Mouse (Mus musculus) lung, postnatal 0 days (tissue): Measurements from ENCODE around the gene Triap1.

Experiments used
- CTCF ChIP-seq: IDR thresholded peaks from 2 replicates; pipeline ENCODE4 v1.5.1; 2016; ENCODE audit warnings: antibody characterized with exemption, mild to moderate bottlenecking
- EP300 ChIP-seq: IDR thresholded peaks from 2 replicates; pipeline ENCODE4 v1.6.1; 2016; ENCODE audit warnings: antibody characterized with exemption, mild to moderate bottlenecking, control low read depth

GRCm38 (mm10) chr5:115316968-115317644 lies 23.9 kb upstream of the Triap1 start:
- no peak for TF ChIP-seq CTCF
- TF ChIP-seq EP300: no peak
